ENCODE assay signal across 1 mouse cellular context in the genomic region with DNA sequence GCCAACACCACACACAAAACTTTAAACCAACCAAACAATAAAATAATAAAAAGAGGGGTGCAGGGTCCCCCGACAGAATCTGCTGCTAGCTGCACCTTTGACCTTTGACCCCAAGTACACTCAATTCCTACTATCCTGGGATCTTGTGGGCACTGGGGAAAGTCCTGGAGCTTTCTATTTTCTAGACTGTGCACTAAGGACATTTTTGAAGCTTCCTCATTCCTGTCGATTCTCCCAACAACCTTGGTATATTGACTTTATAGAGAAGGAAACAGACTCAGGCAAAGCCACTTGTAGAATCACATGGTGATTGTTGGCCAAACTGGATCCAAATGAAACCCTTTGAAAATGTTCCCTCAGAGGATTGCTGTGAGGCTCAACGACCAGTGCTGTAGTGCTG.
TF ChIP-seq lines count a peak whose summit lies in the region.

No protein-coding gene starts in this region.

TF ChIP-seq in ES-E14, 5 proteins besides CTCF, POLR2A, EP300 and RAD21:
- TF ChIP-seq MAFK (IDR thresholded peaks at IDR 0.05; ENCODE audit: insufficient read depth, low read depth, low read length) (no peak), HCFC1 (IDR thresholded peaks at IDR 0.05; ENCODE audit: borderline replicate concordance, insufficient read depth, low read length) (no peak), CHD2 (IDR thresholded peaks at IDR 0.05; ENCODE audit: low read depth, low read length) (no peak), ZC3H11A (IDR thresholded peaks at IDR 0.05; ENCODE audit: borderline replicate concordance, low read depth, low read length) (no peak), ZNF384 (IDR thresholded peaks at IDR 0.05; ENCODE audit: low read depth, low read length) (no peak)
